Mouse (Mus musculus) cortical plate, adult 2 months (tissue): ENCODE measurements around the gene Hnrnph1. TPM values are rescaled to one million over a fixed set of nuclear protein-coding genes. Genes with fewer than 3 reads are reported as not detected.

Source experiments
- H3K27ac ChIP-seq: fragments of 200-500 bp; 2 replicates; pipeline ENCODE4 v1.5.1; 2012; ENCODE audit warnings: low read length, control low read depth, inconsistent platforms; ENCODE audit not compliant: insufficient read depth
- H3K4me1 ChIP-seq: fragments of 200-500 bp; 2 replicates; pipeline ENCODE4 v1.6.1; 2011; ENCODE audit warnings: low read length; ENCODE audit not compliant: control insufficient read depth, insufficient read depth
- H3K4me3 ChIP-seq: fragments of 200-500 bp; 2 replicates; pipeline ENCODE4 v1.5.1; 2011; ENCODE audit warnings: mild to moderate bottlenecking, low read length, control low read depth; ENCODE audit not compliant: insufficient read depth
- CTCF ChIP-seq: fragments of 200-500 bp; IDR thresholded peaks from 2 replicates; pipeline ENCODE4 v1.5.1; 2011; ENCODE audit warnings: mild to moderate bottlenecking, control low read depth, low read length; ENCODE audit not compliant: insufficient read depth; ENCODE audit errors: extremely low read depth
- POLR2A ChIP-seq: fragments of 200-500 bp; IDR thresholded peaks from 2 replicates; pipeline ENCODE4 v1.6.1; 2011; ENCODE audit warnings: mild to moderate bottlenecking, low read length, control low read depth; ENCODE audit not compliant: insufficient read depth; ENCODE audit errors: extremely low read depth
- polyA plus RNA-seq: library from polyadenylated mRNA; depleted of rRNA; stranded (reverse); fragments of >200 nt; gene quantifications from 2 replicates; pipeline ENCODE4 v1.2.3, GENCODE M21; 2012; rRNA removed

Gene Hnrnph1
- 227 and 311 TPM in 2 replicates for polyA plus RNA-seq

GRCm38 (mm10) chr11:50376911-50377891, at the start of gene Hnrnph1:
Gene Hnrnph1, plus strand, starts transcription at chr11:50376990.
- Histone ChIP-seq H3K4me3 (peak within 1 kb of the TSS; percentile 63), H3K4me1 (peaks cover 3% of the 10 kb centered on the region; the same call in 1 of the 2 replicates), H3K27ac (peak within 1 kb of the TSS; percentile 97)
- TF ChIP-seq POLR2A, result peak; percentile 99
- TF ChIP-seq CTCF, result no peak

- Histone ChIP-seq H3K4me1 (peaks cover 5% of the 10 kb centered on the region; the same call in 1 of the 2 replicates), H3K27ac (no peak overlapping the region), H3K4me3 (no peak overlapping the region)
- TF ChIP-seq POLR2A, result no peak
- no peak for TF ChIP-seq CTCF
These were observed 48.6 kb upstream of the Hnrnph1 start for GRCm38 (mm10) chr11:50328075-50328625.

GRCm38 (mm10) chr11:50329378-50329777, 47.4 kb upstream of the Hnrnph1 start:
- no peak for TF ChIP-seq CTCF
- TF ChIP-seq POLR2A, result no peak
- no peak overlapping the region for H3K27ac ChIP-seq
- no peak overlapping the region for H3K4me3 ChIP-seq
- H3K4me1 ChIP-seq, result no peaks in the 10 kb centered on the region; the same call in 1 of the 2 replicates

- TF ChIP-seq CTCF (no peak), POLR2A (no peak)
- Histone ChIP-seq H3K27ac (no peak overlapping the region), H3K4me3 (no peak overlapping the region), H3K4me1 (no peaks in the 10 kb centered on the region)
These were observed 43.6 kb upstream of the Hnrnph1 start for GRCm38 (mm10) chr11:50333181-50333580.

GRCm38 (mm10) chr11:50336126-50336525, 40.7 kb upstream of the Hnrnph1 start:
- Histone ChIP-seq H3K4me3 (no peak overlapping the region), H3K4me1 (no peaks in the 10 kb centered on the region), H3K27ac (no peak overlapping the region)
- no peak for TF ChIP-seq POLR2A
- TF ChIP-seq CTCF, result no peak

GRCm38 (mm10) chr11:50336891-50337290, 39.9 kb upstream of the Hnrnph1 start:
- no peak overlapping the region for H3K27ac ChIP-seq
- no peak for TF ChIP-seq POLR2A
- TF ChIP-seq CTCF, result no peak
- H3K4me1 ChIP-seq, result no peaks in the 10 kb centered on the region
- no peak overlapping the region for H3K4me3 ChIP-seq

GRCm38 (mm10) chr11:50345486-50345885, 31.3 kb upstream of the Hnrnph1 start:
- H3K27ac ChIP-seq, result no peak overlapping the region
- no peak overlapping the region for H3K4me3 ChIP-seq
- H3K4me1 ChIP-seq, result no peaks in the 10 kb centered on the region
- no peak for TF ChIP-seq CTCF

GRCm38 (mm10) chr11:50346256-50347032, 30.3 kb upstream of the Hnrnph1 start:
- H3K4me1 ChIP-seq, result no peaks in the 10 kb centered on the region
- H3K27ac ChIP-seq, result no peak overlapping the region
- no peak overlapping the region for H3K4me3 ChIP-seq
- TF ChIP-seq POLR2A (no peak), CTCF (no peak)

GRCm38 (mm10) chr11:50352177-50352576, 24.6 kb upstream of the Hnrnph1 start:
- Histone ChIP-seq H3K4me1 (no peaks in the 10 kb centered on the region), H3K4me3 (no peak overlapping the region), H3K27ac (no peak overlapping the region)
- no peak for TF ChIP-seq CTCF
- no peak for TF ChIP-seq POLR2A
